Mouse (Mus musculus) neural tube, embryonic 11.5 days (tissue): ENCODE results near the gene Mecom. TPM values are rescaled to one million over a fixed set of nuclear protein-coding genes. Genes with fewer than 3 reads are reported as not detected.

Experiments
- ATAC-seq: fragments of 200-750 bp; cut with Nextera tagmentation; 2 replicates; pipeline ENCODE4 v1.8.0; 2017; ENCODE audit warnings: moderate number of reproducible peaks, mild to moderate bottlenecking, moderate TSS enrichment, moderate library complexity; ENCODE audit not compliant: insufficient read depth, low FRiP score, low TSS enrichment
- DNase-seq: peaks from one replicate; pipeline ENCODE4 v3.0.0-alpha.2; 2015; ENCODE audit warnings: low spot score
- H3K27ac ChIP-seq: fragments of 300-500 bp; sonication (generic); 2 replicates; pipeline ENCODE4 v1.5.1; 2014; ENCODE audit warnings: low read depth, mild to moderate bottlenecking, low read length
- H3K27me3 ChIP-seq: fragments of 300-500 bp; sonication (generic); 2 replicates; pipeline ENCODE4 v1.6.1; 2014; ENCODE audit warnings: mild to moderate bottlenecking, low read length, mixed read lengths; ENCODE audit not compliant: control insufficient read depth, insufficient read depth
- H3K36me3 ChIP-seq: fragments of 300-500 bp; sonication (generic); 2 replicates; pipeline ENCODE4 v1.6.1; 2014; ENCODE audit warnings: mild to moderate bottlenecking, low read length, moderate library complexity, mixed read lengths; ENCODE audit not compliant: control insufficient read depth, insufficient read depth
- H3K4me1 ChIP-seq: fragments of 300-500 bp; sonication (generic); 2 replicates; pipeline ENCODE4 v1.6.1; 2014; ENCODE audit warnings: low read length, mixed read lengths; ENCODE audit not compliant: control insufficient read depth, insufficient read depth
- H3K4me2 ChIP-seq: fragments of 300-500 bp; sonication (generic); 2 replicates; pipeline ENCODE4 v1.6.1; 2014; ENCODE audit warnings: low read depth, mild to moderate bottlenecking, moderate library complexity
- H3K4me3 ChIP-seq: fragments of 300-500 bp; sonication (generic); 2 replicates; pipeline ENCODE4 v1.5.1; 2014; ENCODE audit warnings: low read depth, low read length
- H3K9ac ChIP-seq: fragments of 300-500 bp; sonication (generic); 2 replicates; pipeline ENCODE4 v1.6.1; 2014; ENCODE audit warnings: mild to moderate bottlenecking, low read length
- H3K9me3 ChIP-seq: fragments of 300-500 bp; sonication (generic); 2 replicates; pipeline ENCODE4 v1.6.1; 2016; ENCODE audit warnings: low read length; ENCODE audit not compliant: control insufficient read depth
- WGBS: fragments of 180-500 bp; shearing (Covaris S2); extraction: QIAGEN DNeasy Blood & Tissue Kit; methylation state at CpG from one replicate; pipeline ENCODE4 v1.1.7; 2014; 5-methylcytosine and 5-hydroxymethylcytosine counted together
- polyA plus RNA-seq: library from polyadenylated mRNA; unstranded; fragments of >200 nt; fragmentation: Nextera tagmentation; extraction: Ambion mirVana; gene quantifications from 2 replicates; pipeline ENCODE4 v1.2.1, GENCODE M21; 2014

Mecom gene
- polyA plus RNA-seq, 1 experiment from 2014 or later, result 31.8 TPM

- H3K9me3 ChIP-seq, result no peaks in the 10 kb centered on the region
- DNase-seq, result no peak
- no peak overlapping the region for H3K9ac ChIP-seq
- peaks cover 4% of the 10 kb centered on the region; the same call in 1 of the 2 replicates for H3K4me1 ChIP-seq
- no peak overlapping the region for H3K27ac ChIP-seq
- H3K4me3 ChIP-seq, result no peak overlapping the region
- 94% methylated on average over 5 of the region's 5 CpGs for WGBS
- no peaks in the 10 kb centered on the region for H3K36me3 ChIP-seq
- no peaks in the 10 kb centered on the region for H3K27me3 ChIP-seq
- no peak overlapping the region for H3K4me2 ChIP-seq
- ATAC-seq, result no peak
Measured at GRCm38 (mm10) chr3:30160961-30161670, 386.7 kb downstream of the Mecom start.

DNA sequence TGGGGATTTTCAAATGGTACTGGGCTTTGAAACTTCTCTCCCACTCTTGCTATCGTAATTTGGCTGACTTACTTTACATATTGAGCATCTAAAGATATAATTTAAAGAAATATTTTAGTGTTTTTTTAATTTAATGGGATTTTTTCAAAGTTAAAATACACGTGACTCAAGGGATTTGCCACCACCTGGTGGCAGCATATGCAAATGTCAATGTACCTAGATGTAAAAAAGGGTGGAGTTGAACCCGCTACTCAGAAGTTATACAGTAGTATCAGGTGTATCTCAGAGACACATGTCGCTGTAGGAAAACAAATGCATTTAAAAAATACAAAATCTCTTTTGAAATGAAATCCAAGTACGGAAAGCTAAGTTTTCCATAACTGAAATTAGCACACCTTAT is 387.5 kb downstream of the Mecom start:
- Histone ChIP-seq H3K4me2 (no peak overlapping the region), H3K4me1 (peaks cover 4% of the 10 kb centered on the region; the same call in 1 of the 2 replicates), H3K27ac (no peak overlapping the region), H3K27me3 (no peaks in the 10 kb centered on the region), H3K9ac (no peak overlapping the region), H3K4me3 (no peak overlapping the region), H3K9me3 (no peaks in the 10 kb centered on the region), H3K36me3 (no peaks in the 10 kb centered on the region)
- DNase-seq, result no peak
- no peak for ATAC-seq
- 81% methylated on average over 5 of the region's 5 CpGs for WGBS

- Histone ChIP-seq H3K4me1 (peaks cover 4% of the 10 kb centered on the region; the same call in 1 of the 2 replicates), H3K36me3 (no peaks in the 10 kb centered on the region), H3K27me3 (no peaks in the 10 kb centered on the region), H3K9ac (no peak overlapping the region), H3K4me3 (no peak overlapping the region), H3K4me2 (no peak overlapping the region), H3K27ac (no peak overlapping the region), H3K9me3 (no peaks in the 10 kb centered on the region)
- 79% methylated on average over 7 of the region's 7 CpGs for WGBS
- no peak for DNase-seq
- no peak for ATAC-seq
Measured at GRCm38 (mm10) chr3:30157128-30157670, 390.6 kb downstream of the Mecom start.

GRCm38 (mm10) chr3:30154390-30154789 is 393.4 kb downstream of the Mecom start:
- Histone ChIP-seq H3K9me3 (no peaks in the 10 kb centered on the region), H3K4me3 (no peak overlapping the region), H3K36me3 (no peaks in the 10 kb centered on the region), H3K4me2 (no peak overlapping the region), H3K4me1 (peaks cover 4% of the 10 kb centered on the region; the same call in 1 of the 2 replicates), H3K9ac (no peak overlapping the region), H3K27me3 (no peaks in the 10 kb centered on the region), H3K27ac (no peak overlapping the region)
- ATAC-seq (no peak), DNase-seq (no peak)
- WGBS, result 85% methylated on average over 7 of the region's 7 CpGs

GRCm38 (mm10) chr3:30153923-30154331 is 393.9 kb downstream of the Mecom start:
- Histone ChIP-seq H3K4me3 (no peak overlapping the region), H3K27me3 (no peaks in the 10 kb centered on the region), H3K9me3 (no peaks in the 10 kb centered on the region), H3K4me2 (no peak overlapping the region), H3K9ac (no peak overlapping the region), H3K4me1 (peaks cover 4% of the 10 kb centered on the region; the same call in 1 of the 2 replicates), H3K36me3 (no peaks in the 10 kb centered on the region), H3K27ac (no peak overlapping the region)
- WGBS, result 33% methylated on average over 3 of the region's 3 CpGs
- ATAC-seq (peak; percentile 89), DNase-seq (peak; percentile 61)

DNA sequence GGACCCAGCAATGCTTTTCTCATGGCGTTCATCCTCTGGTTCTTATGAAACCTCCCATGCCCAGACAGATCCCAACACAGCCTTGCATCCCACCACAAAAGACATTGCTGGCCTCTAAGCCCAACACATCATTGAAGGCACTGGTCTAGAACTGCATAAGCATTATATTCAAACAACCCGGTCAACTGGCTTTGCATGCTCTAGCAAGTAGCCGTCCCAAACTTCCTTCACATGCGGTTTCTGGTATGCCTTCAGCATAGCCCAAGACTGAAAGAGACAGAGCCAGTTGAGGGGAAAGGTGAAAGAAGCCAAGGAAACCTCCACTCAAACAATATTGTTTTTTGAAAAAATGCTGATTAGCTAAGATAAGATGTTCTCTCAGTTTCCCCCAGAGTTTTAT is 397.7 kb downstream of the Mecom start:
- no peak overlapping the region for H3K27ac ChIP-seq
- no peak overlapping the region for H3K4me2 ChIP-seq
- H3K27me3 ChIP-seq, result no peaks in the 10 kb centered on the region
- DNase-seq (no peak), ATAC-seq (no peak)
- 92% methylated on average over 4 of the region's 4 CpGs for WGBS
- no peaks in the 10 kb centered on the region for H3K36me3 ChIP-seq
- no peak overlapping the region for H3K4me3 ChIP-seq
- no peak overlapping the region for H3K9ac ChIP-seq
- H3K9me3 ChIP-seq, result no peaks in the 10 kb centered on the region
- H3K4me1 ChIP-seq, result no peaks in the 10 kb centered on the region

DNA sequence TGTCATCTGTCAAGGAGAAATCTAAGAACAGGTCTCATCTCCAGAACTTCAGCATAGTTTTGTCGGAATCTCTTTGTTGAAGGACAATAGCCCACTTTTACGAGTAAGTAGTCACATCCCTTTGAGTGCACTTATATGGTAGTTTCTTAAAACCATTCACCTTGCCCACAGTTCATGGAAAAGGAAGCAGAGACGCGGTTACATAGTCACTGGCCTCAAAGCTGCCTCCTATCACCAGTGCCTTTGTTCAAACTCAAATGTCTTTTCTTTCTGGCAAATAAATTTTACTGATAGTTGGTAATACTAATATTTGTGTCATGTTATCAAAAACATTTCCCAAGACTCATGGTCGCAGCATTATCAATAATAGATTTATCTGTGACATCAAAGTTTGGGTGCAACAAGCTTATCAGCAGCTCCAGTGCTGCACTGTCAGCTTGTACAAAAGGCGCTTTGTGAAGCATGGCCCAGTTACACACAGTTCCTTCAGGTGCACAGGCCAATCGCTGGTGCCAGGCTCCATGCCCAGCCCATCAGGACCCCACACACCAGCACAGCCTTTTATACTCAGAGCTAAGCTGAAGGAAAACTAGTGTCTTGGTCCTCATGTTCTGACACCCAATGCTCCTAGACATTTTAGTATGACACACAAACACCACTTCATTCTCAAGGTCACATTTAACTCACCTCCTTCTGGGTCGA is 399.3 kb downstream of the Mecom start:
- H3K9ac ChIP-seq, result no peak overlapping the region
- H3K36me3 ChIP-seq, result no peaks in the 10 kb centered on the region
- no peak overlapping the region for H3K4me2 ChIP-seq
- DNase-seq (no peak), ATAC-seq (no peak)
- peaks cover 5% of the 10 kb centered on the region for H3K4me1 ChIP-seq
- no peaks in the 10 kb centered on the region for H3K27me3 ChIP-seq
- WGBS, result 83% methylated on average over 8 of the region's 8 CpGs
- no peaks in the 10 kb centered on the region for H3K9me3 ChIP-seq
- H3K4me3 ChIP-seq, result no peak overlapping the region
- no peak overlapping the region for H3K27ac ChIP-seq

DNA sequence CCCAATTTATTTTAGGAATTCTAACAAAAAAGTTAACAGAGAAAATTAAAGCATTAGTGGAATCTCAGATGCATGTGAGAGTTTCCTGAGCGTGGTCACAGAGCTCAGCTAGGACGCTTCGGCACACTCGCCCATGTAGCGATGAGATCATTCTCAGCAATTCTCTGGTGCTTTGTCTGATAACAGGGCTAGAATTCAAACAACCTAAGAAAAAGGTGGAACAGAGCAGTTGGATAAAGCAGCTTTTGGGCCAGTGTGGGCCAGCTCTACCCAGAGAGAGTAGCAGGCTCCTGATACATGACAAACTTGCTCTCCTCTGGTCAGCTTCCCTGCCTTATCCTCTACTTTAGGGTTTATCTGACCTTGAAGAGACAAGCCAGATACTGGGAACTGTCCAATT is 402.8 kb downstream of the Mecom start:
- ATAC-seq (no peak), DNase-seq (no peak)
- no peaks in the 10 kb centered on the region for H3K9me3 ChIP-seq
- H3K4me3 ChIP-seq, result no peak overlapping the region
- peaks cover 5% of the 10 kb centered on the region for H3K4me1 ChIP-seq
- no peaks in the 10 kb centered on the region for H3K36me3 ChIP-seq
- H3K4me2 ChIP-seq, result no peak overlapping the region
- no peaks in the 10 kb centered on the region for H3K27me3 ChIP-seq
- 93% methylated on average over 5 of the region's 5 CpGs for WGBS
- no peak overlapping the region for H3K9ac ChIP-seq
- H3K27ac ChIP-seq, result no peak overlapping the region
